Mouse (Mus musculus) stomach, postnatal 0 days (tissue): ENCODE measurements around the gene Art2b.

ENCODE experiments used
- CTCF ChIP-seq: IDR thresholded peaks from 2 replicates; pipeline ENCODE4 v1.5.1; 2016; ENCODE audit warnings: antibody characterized with exemption, low read depth, mild to moderate bottlenecking, moderate library complexity
- EP300 ChIP-seq: optimal IDR thresholded peaks from 2 replicates; pipeline ENCODE3; 2016; ENCODE audit warnings: antibody characterized with exemption

DNA sequence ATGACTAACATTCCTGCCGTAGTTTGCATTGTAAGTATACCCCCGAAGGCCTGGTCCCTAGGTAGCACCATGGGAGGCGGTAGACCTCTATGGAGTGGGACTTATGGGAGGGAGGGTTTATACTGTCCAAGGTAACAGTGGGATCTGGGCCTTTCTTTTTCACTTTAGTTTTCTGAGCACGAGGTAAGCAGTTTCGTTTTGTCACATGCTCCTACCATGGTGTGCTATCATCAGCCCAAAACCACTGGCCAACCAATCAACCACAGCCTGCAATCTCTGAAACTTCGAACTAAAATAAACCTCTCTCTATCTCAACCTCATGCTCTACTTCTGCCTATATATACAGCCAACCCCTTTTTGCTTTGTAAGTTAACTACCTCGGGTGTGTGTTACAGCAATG, 32.9 kb upstream of the Art2b start:
- TF ChIP-seq CTCF: no peak
- TF ChIP-seq EP300: no peak
